Mouse (Mus musculus) MEL (cell line): ENCODE results near the gene Plcb4. TPM values are rescaled to one million over a fixed set of nuclear protein-coding genes. Genes with fewer than 3 reads are reported as not detected.

Experiments
- DNase-seq: peaks from one replicate; pipeline ENCODE4 v3.0.0; 2011; ENCODE audit warnings: low read depth, low spot score
- H3K27ac ChIP-seq: 2 replicates; pipeline ENCODE4 v1.5.1; 2012; ENCODE audit warnings: low read depth, mild to moderate bottlenecking, control low read depth, low read length, moderate library complexity; ENCODE audit not compliant: control insufficient read depth
- H3K27me3 ChIP-seq, 2 experiments: fragments of 150-350 bp in 1 of 2; sonication (generic) in 1 of 2; 2 replicates each; pipeline ENCODE4 v1.6.1; 2012; ENCODE audit warnings: low read length in 2 of 2, mild to moderate bottlenecking in 2 of 2, improper control_type of control experiment in 1 of 2, moderate library complexity in 1 of 2; ENCODE audit not compliant: insufficient read depth in 2 of 2, control insufficient read depth in 1 of 2
- H3K36me3 ChIP-seq, 2 experiments: 2 replicates each; pipeline ENCODE4 v1.6.1; 2012 to 2014; ENCODE audit warnings: low read length in 2 of 2, improper control_type of control experiment in 1 of 2, inconsistent platforms in 1 of 2, mild to moderate bottlenecking in 1 of 2; ENCODE audit not compliant: insufficient read depth in 2 of 2, control insufficient read depth in 1 of 2
- H3K4me1 ChIP-seq, 2 experiments: fragments of 150-350 bp in 1 of 2; sonication (generic) in 1 of 2; 2 replicates each; pipeline ENCODE4 v1.6.1; 2012; ENCODE audit warnings: low read length in 2 of 2, improper control_type of control experiment in 1 of 2, mild to moderate bottlenecking in 1 of 2; ENCODE audit not compliant: insufficient read depth in 2 of 2, control insufficient read depth in 1 of 2
- H3K4me3 ChIP-seq, 2 experiments: fragments of 150-350 bp in 1 of 2; sonication (generic) in 1 of 2; 2 replicates each; pipeline ENCODE4 v1.5.1; 2012; ENCODE audit warnings: low read depth in 2 of 2, low read length in 2 of 2, mild to moderate bottlenecking in 2 of 2, moderate library complexity in 2 of 2, control low read depth in 1 of 2, improper control_type of control experiment in 1 of 2; ENCODE audit not compliant: control insufficient read depth in 1 of 2, insufficient read depth in 1 of 2
- H3K79me2 ChIP-seq: 2 replicates; pipeline ENCODE4 v1.6.1; 2012; ENCODE audit warnings: mild to moderate bottlenecking, low read length, moderate library complexity; ENCODE audit not compliant: control insufficient read depth, poor library complexity, insufficient read depth
- H3K9ac ChIP-seq: 2 replicates; pipeline ENCODE4 v1.6.1; 2012; ENCODE audit warnings: low read depth, mild to moderate bottlenecking, control low read depth, low read length, moderate library complexity; ENCODE audit not compliant: control insufficient read depth, poor library complexity, severe bottlenecking
- H3K9me3 ChIP-seq: fragments of 150-350 bp; sonication (generic); replicated peaks from 2 replicates; pipeline ENCODE4 v1.6.1; 2012; ENCODE audit warnings: mild to moderate bottlenecking, low read length, improper control_type of control experiment, moderate library complexity; ENCODE audit not compliant: insufficient read depth
- BHLHE40 ChIP-seq: IDR thresholded peaks from 2 replicates; pipeline ENCODE4 v1.6.1; 2012; ENCODE audit warnings: low read depth, mild to moderate bottlenecking, inconsistent platforms, low read length, improper control_type of control experiment, borderline replicate concordance
- CHD1 ChIP-seq: IDR thresholded peaks from 2 replicates; pipeline ENCODE4 v1.6.1; 2012; ENCODE audit warnings: low read depth, mild to moderate bottlenecking, inconsistent platforms, low read length, improper control_type of control experiment
- CTCF ChIP-seq, 3 experiments: IDR thresholded peaks in 2 of 3; conservative IDR thresholded peaks in 1 of 3; 2 replicates each; pipeline ENCODE4 v1.5.1; 2011 to 2012; ENCODE audit warnings: low read length in 3 of 3, low read depth in 2 of 3, mild to moderate bottlenecking in 2 of 3, improper control_type of control experiment in 1 of 3, inconsistent platforms in 1 of 3, mixed read lengths in 1 of 3, moderate library complexity in 1 of 3; ENCODE audit not compliant: control insufficient read depth in 1 of 3, insufficient read depth in 1 of 3, poor library complexity in 1 of 3, severe bottlenecking in 1 of 3
- E2F4 ChIP-seq: IDR thresholded peaks from 2 replicates; pipeline ENCODE4 v1.6.1; 2011; ENCODE audit warnings: low read depth, low read length, improper control_type of control experiment, borderline replicate concordance
- ELF1 ChIP-seq: IDR thresholded peaks from 2 replicates; pipeline ENCODE4 v1.6.1; 2014; ENCODE audit warnings: low read depth, mild to moderate bottlenecking, inconsistent platforms, low read length, improper control_type of control experiment, moderate library complexity
- GABPA ChIP-seq: IDR thresholded peaks from 2 replicates; pipeline ENCODE4 v1.6.1; 2012; ENCODE audit warnings: low read depth, mild to moderate bottlenecking, inconsistent platforms, low read length, improper control_type of control experiment, moderate library complexity
- HCFC1 ChIP-seq: IDR thresholded peaks from 2 replicates; pipeline ENCODE4 v1.6.1; 2012; ENCODE audit warnings: low read depth, mild to moderate bottlenecking, inconsistent platforms, low read length, improper control_type of control experiment, moderate library complexity
- KAT2A ChIP-seq: conservative IDR thresholded peaks from 2 replicates; pipeline ENCODE4 v1.6.1; 2012; ENCODE audit warnings: low read depth, low read length, improper control_type of control experiment, inconsistent platforms
- MEF2A ChIP-seq: IDR thresholded peaks from 2 replicates; pipeline ENCODE4 v1.6.1; 2014; ENCODE audit warnings: low read depth, mild to moderate bottlenecking, inconsistent platforms, low read length, improper control_type of control experiment; ENCODE audit not compliant: poor library complexity, insufficient replicate concordance, severe bottlenecking; ENCODE audit errors: extremely low read depth
- MYB ChIP-seq: IDR thresholded peaks from 2 replicates; pipeline ENCODE4 v1.6.1; 2011; ENCODE audit warnings: mild to moderate bottlenecking, low read depth, low read length, improper control_type of control experiment
- RAD21 ChIP-seq: IDR thresholded peaks from 2 replicates; pipeline ENCODE4 v1.6.1; 2011; ENCODE audit warnings: mild to moderate bottlenecking, low read depth, low read length, improper control_type of control experiment
- SIN3A ChIP-seq: IDR thresholded peaks from 2 replicates; pipeline ENCODE4 v1.6.1; 2012; ENCODE audit warnings: low read length, improper control_type of control experiment, inconsistent platforms
- TAL1 ChIP-seq: IDR thresholded peaks from 2 replicates; pipeline ENCODE4 v1.6.1; 2012; ENCODE audit warnings: mild to moderate bottlenecking, inconsistent platforms, low read length, moderate library complexity, mixed read lengths
- TCF12 ChIP-seq: IDR thresholded peaks from 2 replicates; pipeline ENCODE4 v1.6.1; 2014; ENCODE audit warnings: low read depth, mild to moderate bottlenecking, inconsistent platforms, low read length, improper control_type of control experiment, moderate library complexity
- UBTF ChIP-seq: IDR thresholded peaks from 2 replicates; pipeline ENCODE4 v1.6.1; 2012; ENCODE audit warnings: low read depth, mild to moderate bottlenecking, inconsistent platforms, low read length, improper control_type of control experiment, moderate library complexity, borderline replicate concordance; ENCODE audit not compliant: insufficient read depth
- USF1 ChIP-seq: IDR thresholded peaks from 2 replicates; pipeline ENCODE4 v1.6.1; 2014; ENCODE audit warnings: low read depth, mild to moderate bottlenecking, inconsistent platforms, low read length, improper control_type of control experiment, moderate library complexity
- USF2 ChIP-seq, 2 experiments: IDR thresholded peaks; 2 replicates each; pipeline ENCODE4 v1.6.1; 2011 to 2012; ENCODE audit warnings: improper control_type of control experiment in 2 of 2, low read length in 2 of 2, borderline replicate concordance in 1 of 2, inconsistent platforms in 1 of 2, low read depth in 1 of 2, mild to moderate bottlenecking in 1 of 2; ENCODE audit not compliant: insufficient read depth in 1 of 2
- polyA plus RNA-seq, 2 experiments: library from polyadenylated mRNA; stranded (reverse) in 1 of 2; unstranded in 1 of 2; fragments of >175 nt in 1 of 2; fragments of >200 nt in 1 of 2; gene quantifications; 2 replicates each; pipeline versions ENCODE4 v1.2.1 to v1.2.4; 2012; ENCODE audit warnings: low replicate concordance in 2 of 2, low read depth in 1 of 2; ENCODE audit not compliant: insufficient read length in 2 of 2, insufficient read depth in 1 of 2, missing spikeins in 1 of 2
- total RNA-seq: library from RNA; depleted of rRNA; stranded (reverse); fragments of 300-350 nt; gene quantifications from 2 replicates; pipeline ENCODE4 v1.2.3, GENCODE M21; 2012

Gene Plcb4
- total and polyA plus RNA-seq, 3 experiments = not detected

DNA sequence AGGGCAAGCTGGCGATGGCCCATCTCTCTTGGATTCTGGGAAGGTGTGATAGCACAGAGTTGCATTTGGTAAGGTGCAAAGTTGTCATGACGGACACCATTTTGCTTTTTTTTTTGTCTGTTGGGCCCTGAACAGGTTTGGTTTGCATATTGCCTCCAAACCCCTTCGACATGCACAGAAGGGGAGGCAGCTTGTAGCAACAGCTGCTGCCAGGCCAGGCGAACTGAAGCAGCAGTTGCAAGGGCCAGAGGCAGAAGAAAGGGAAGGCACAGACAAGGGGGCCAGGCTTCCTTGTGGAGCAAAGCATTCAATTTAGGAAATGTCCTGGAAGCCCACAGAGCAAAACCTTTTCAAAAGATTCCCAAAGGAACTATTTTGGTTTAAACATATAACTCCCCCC, 224.5 kb downstream of the Plcb4 start:
- DNase-seq = no peak
- no peak overlapping the region for H3K27ac ChIP-seq
- H3K9ac ChIP-seq = no peak overlapping the region
- H3K36me3 ChIP-seq = no peaks in the 10 kb centered on the region
- H3K79me2 ChIP-seq = no peaks in the 10 kb centered on the region
- no peak overlapping the region for H3K4me3 ChIP-seq
- H3K9me3 ChIP-seq = no peaks in the 10 kb centered on the region
- no peaks in the 10 kb centered on the region for H3K27me3 ChIP-seq
- no peaks in the 10 kb centered on the region for H3K4me1 ChIP-seq
- TF ChIP-seq UBTF (no peak), BHLHE40 (no peak)

DNA sequence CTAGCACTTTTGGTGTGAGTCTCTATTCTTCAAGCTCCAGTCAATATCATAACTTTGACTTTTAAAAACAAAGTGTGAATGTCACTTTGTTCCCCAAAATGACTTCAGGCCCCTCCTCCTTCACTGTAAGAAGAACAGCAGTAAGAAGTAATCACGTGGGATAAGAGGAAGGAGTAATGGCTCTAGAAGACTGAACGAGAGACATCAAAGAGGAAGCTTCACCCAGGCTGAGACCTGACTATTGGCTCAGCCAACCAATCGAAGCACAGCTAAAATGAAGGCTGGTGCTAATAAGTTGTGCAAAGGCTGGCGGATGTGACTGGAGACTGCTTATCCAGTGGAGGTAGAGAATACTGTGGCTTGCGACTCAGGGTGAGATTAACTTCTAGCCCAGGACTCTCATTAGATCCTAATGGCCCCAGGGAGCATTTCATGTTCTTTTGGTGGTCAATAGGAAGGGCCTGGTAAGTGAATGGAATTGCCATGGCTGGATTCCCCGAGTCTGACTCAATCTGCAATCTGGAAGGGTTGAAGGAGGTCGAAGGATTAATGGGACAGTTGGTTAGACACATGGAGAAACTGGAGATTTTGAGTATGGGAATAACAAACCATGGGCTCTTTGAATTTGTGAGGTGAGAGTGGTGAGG, 225.8 kb downstream of the Plcb4 start:
- Histone ChIP-seq H3K79me2 (no peaks in the 10 kb centered on the region), H3K27ac (no peak overlapping the region), H3K36me3 (no peaks in the 10 kb centered on the region), H3K4me1 (no peaks in the 10 kb centered on the region), H3K4me3 (no peak overlapping the region), H3K9me3 (no peaks in the 10 kb centered on the region), H3K9ac (no peak overlapping the region), H3K27me3 (no peaks in the 10 kb centered on the region)
- TF ChIP-seq HCFC1 (no peak), MYB (no peak), USF1 (peak; percentile 19; the same call in 1 of the 2 replicates), UBTF (no peak)
- no peak for DNase-seq

DNA sequence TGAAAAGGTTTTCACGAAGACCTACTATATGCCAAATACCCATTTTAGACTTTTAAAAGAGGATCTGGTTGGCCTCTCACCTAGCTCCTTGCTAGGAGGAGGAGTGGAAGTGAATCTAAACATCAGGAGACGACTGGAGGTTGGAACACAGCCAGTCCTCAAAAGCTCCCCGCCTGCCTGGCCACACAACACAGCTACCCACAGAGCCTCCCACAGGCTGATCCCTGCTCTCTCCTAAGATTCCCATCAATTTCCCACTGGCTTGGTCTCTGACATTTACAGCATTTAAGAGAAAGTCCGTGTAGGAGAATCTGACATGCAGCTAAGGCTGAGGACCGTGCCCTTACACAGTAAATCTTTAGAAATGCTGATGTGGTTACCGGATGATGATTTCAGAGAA, 226.8 kb downstream of the Plcb4 start:
- H3K27ac ChIP-seq = no peak overlapping the region
- H3K9ac ChIP-seq = no peak overlapping the region
- H3K79me2 ChIP-seq = no peaks in the 10 kb centered on the region
- H3K4me1 ChIP-seq = no peaks in the 10 kb centered on the region
- TF ChIP-seq USF2 (IDR thresholded peaks at IDR 0.05; ENCODE audit: borderline replicate concordance in 1 of 2, insufficient read depth in 1 of 2, low read depth in 1 of 2, low read length in 2 of 2) (no peak), KAT2A (no peak), ELF1 (no peak), RAD21 (no peak), GABPA (no peak), CTCF (IDR thresholded peaks at IDR 0.05 in 2 of 3, conservative IDR thresholded peaks at IDR 0.05 in 1 of 3; ENCODE audit: control insufficient read depth in 1 of 3, insufficient read depth in 1 of 3, low read depth in 2 of 3, low read length in 3 of 3, poor library complexity in 1 of 3, severe bottlenecking in 1 of 3) (no peak), BHLHE40 (no peak), CHD1 (no peak), MEF2A (no peak), TCF12 (no peak), SIN3A (no peak), TAL1 (no peak), E2F4 (no peak)
- DNase-seq = no peak
- H3K27me3 ChIP-seq = no peaks in the 10 kb centered on the region
- no peaks in the 10 kb centered on the region for H3K36me3 ChIP-seq
- H3K9me3 ChIP-seq = no peaks in the 10 kb centered on the region
- no peak overlapping the region for H3K4me3 ChIP-seq
